Mouse (Mus musculus): Measurements from ENCODE around the gene Akap12. TPM values are rescaled to one million over a fixed set of nuclear protein-coding genes. Genes with fewer than 3 reads are reported as not detected.

Gene Akap12
- polyA plus RNA-seq (2016; fragmentation: Nextera tagmentation; extraction: Ambion mirVana) = 22.1 and 24.3 TPM in 2 replicates

GRCm38 (mm10) chr10:4266041-4266930 is at the start of gene Akap12:
Gene Akap12, plus strand, starts transcription at chr10:4266380.
- under 1% methylated on average over 54 of the region's 54 CpGs for WGBS
- H3K27me3 ChIP-seq (replicated peaks; ENCODE audit: low read depth, poor library complexity, severe bottlenecking) = peaks cover 23% of the 10 kb centered on the region

GRCm38 (mm10) chr10:4230563-4231359 is 35.4 kb upstream of the Akap12 start:
- 84% methylated on average over 17 of the region's 17 CpGs for WGBS
- Histone ChIP-seq H3K4me3 (no peak overlapping the region), H3K27me3 (replicated peaks; ENCODE audit: low read depth, poor library complexity, severe bottlenecking) (no peaks in the 10 kb centered on the region), H3K36me3 (replicated peaks) (no peaks in the 10 kb centered on the region), H3K9me3 (no peaks in the 10 kb centered on the region), H3K4me1 (no peaks in the 10 kb centered on the region), H3K27ac (replicated peaks) (no peak overlapping the region)
- no peak for DNase-seq (ENCODE audit: low spot score)

More at GRCm38 (mm10) chr10:4266041-4266930, at the start of gene Akap12:
- Histone ChIP-seq H3K4me3 (peak within 1 kb of the TSS; percentile 83), H3K27ac (replicated peaks) (peak within 1 kb of the TSS; percentile 87), H3K4me1 (peaks cover 17% of the 10 kb centered on the region), H3K9me3 (no peaks in the 10 kb centered on the region), H3K36me3 (replicated peaks) (no peaks in the 10 kb centered on the region)
- peak; percentile 69 for DNase-seq (ENCODE audit: low spot score)

- Histone ChIP-seq H3K36me3 (replicated peaks) (no peaks in the 10 kb centered on the region), H3K9me3 (no peaks in the 10 kb centered on the region), H3K4me3 (no peak overlapping the region), H3K4me1 (no peaks in the 10 kb centered on the region), H3K27ac (replicated peaks) (no peak overlapping the region), H3K27me3 (replicated peaks; ENCODE audit: low read depth, poor library complexity, severe bottlenecking) (no peaks in the 10 kb centered on the region)
- WGBS = 82% methylated on average over 9 of the region's 9 CpGs
- DNase-seq (ENCODE audit: low spot score) = no peak
These were observed 33.1 kb upstream of the Akap12 start for GRCm38 (mm10) chr10:4233102-4233501.

- no peak for DNase-seq (ENCODE audit: low spot score)
- Histone ChIP-seq H3K36me3 (replicated peaks) (no peaks in the 10 kb centered on the region), H3K27ac (replicated peaks) (no peak overlapping the region), H3K4me1 (no peaks in the 10 kb centered on the region), H3K4me3 (no peak overlapping the region), H3K9me3 (no peaks in the 10 kb centered on the region), H3K27me3 (replicated peaks; ENCODE audit: low read depth, poor library complexity, severe bottlenecking) (no peaks in the 10 kb centered on the region)
- WGBS = 74% methylated on average over 5 of the region's 5 CpGs
These were observed 26.2 kb upstream of the Akap12 start for GRCm38 (mm10) chr10:4239794-4240574.

GRCm38 (mm10) chr10:4243591-4244300 is 22.4 kb upstream of the Akap12 start:
- WGBS = 88% methylated on average over 16 of the region's 16 CpGs
- Histone ChIP-seq H3K36me3 (replicated peaks) (no peaks in the 10 kb centered on the region), H3K4me3 (no peak overlapping the region), H3K27ac (replicated peaks) (no peak overlapping the region), H3K4me1 (no peaks in the 10 kb centered on the region), H3K9me3 (no peaks in the 10 kb centered on the region), H3K27me3 (replicated peaks; ENCODE audit: low read depth, poor library complexity, severe bottlenecking) (no peaks in the 10 kb centered on the region)
- no peak for DNase-seq (ENCODE audit: low spot score)

- Histone ChIP-seq H3K4me3 (no peak overlapping the region), H3K27me3 (replicated peaks; ENCODE audit: low read depth, poor library complexity, severe bottlenecking) (no peaks in the 10 kb centered on the region), H3K4me1 (peaks cover 5% of the 10 kb centered on the region; the same call in 1 of the 2 replicates), H3K9me3 (no peaks in the 10 kb centered on the region), H3K36me3 (replicated peaks) (no peaks in the 10 kb centered on the region), H3K27ac (replicated peaks) (no peak overlapping the region)
- no peak for DNase-seq (ENCODE audit: low spot score)
- 85% methylated on average over 2 of the region's 2 CpGs for WGBS
These were observed 20.4 kb upstream of the Akap12 start for GRCm38 (mm10) chr10:4245812-4246211.

- H3K27me3 ChIP-seq (replicated peaks; ENCODE audit: low read depth, poor library complexity, severe bottlenecking) = no peaks in the 10 kb centered on the region
- WGBS = 87% methylated on average over 7 of the region's 7 CpGs
- no peak overlapping the region for H3K4me3 ChIP-seq
- no peak overlapping the region for H3K27ac ChIP-seq (replicated peaks)
- no peak for DNase-seq (ENCODE audit: low spot score)
- H3K36me3 ChIP-seq (replicated peaks) = no peaks in the 10 kb centered on the region
- H3K4me1 ChIP-seq = peaks cover 5% of the 10 kb centered on the region; the same call in 1 of the 2 replicates
- H3K9me3 ChIP-seq = no peaks in the 10 kb centered on the region
These were observed 19.8 kb upstream of the Akap12 start for GRCm38 (mm10) chr10:4246407-4246806.

GRCm38 (mm10) chr10:4249235-4249845 is 16.8 kb upstream of the Akap12 start:
- no peaks in the 10 kb centered on the region for H3K27me3 ChIP-seq (replicated peaks; ENCODE audit: low read depth, poor library complexity, severe bottlenecking)
- no peak overlapping the region for H3K4me3 ChIP-seq
- no peak overlapping the region for H3K27ac ChIP-seq (replicated peaks)
- H3K36me3 ChIP-seq (replicated peaks) = no peaks in the 10 kb centered on the region
- H3K4me1 ChIP-seq = peaks cover 5% of the 10 kb centered on the region; the same call in 1 of the 2 replicates
- peak; percentile 22 for DNase-seq (ENCODE audit: low spot score)
- no peaks in the 10 kb centered on the region for H3K9me3 ChIP-seq
- WGBS = 14% methylated on average over 4 of the region's 4 CpGs

- no peak overlapping the region for H3K27ac ChIP-seq (replicated peaks)
- H3K4me1 ChIP-seq = peaks cover 5% of the 10 kb centered on the region; the same call in 1 of the 2 replicates
- no peak for DNase-seq (ENCODE audit: low spot score)
- WGBS = 92% methylated on average over 3 of the region's 3 CpGs
- H3K9me3 ChIP-seq = no peaks in the 10 kb centered on the region
- H3K36me3 ChIP-seq (replicated peaks) = no peaks in the 10 kb centered on the region
- H3K27me3 ChIP-seq (replicated peaks; ENCODE audit: low read depth, poor library complexity, severe bottlenecking) = no peaks in the 10 kb centered on the region
- H3K4me3 ChIP-seq = no peak overlapping the region
These were observed 15.5 kb upstream of the Akap12 start for GRCm38 (mm10) chr10:4250681-4251080.

- Histone ChIP-seq H3K4me1 (peaks cover 5% of the 10 kb centered on the region; the same call in 1 of the 2 replicates), H3K4me3 (no peak overlapping the region), H3K36me3 (replicated peaks) (no peaks in the 10 kb centered on the region), H3K27me3 (replicated peaks; ENCODE audit: low read depth, poor library complexity, severe bottlenecking) (no peaks in the 10 kb centered on the region), H3K27ac (replicated peaks) (no peak overlapping the region), H3K9me3 (no peaks in the 10 kb centered on the region)
- no peak for DNase-seq (ENCODE audit: low spot score)
- 72% methylated on average over 4 of the region's 4 CpGs for WGBS
These were observed 12.6 kb upstream of the Akap12 start for GRCm38 (mm10) chr10:4253613-4254012.

GRCm38 (mm10) chr10:4254459-4254858 is 11.7 kb upstream of the Akap12 start:
- no peak for DNase-seq (ENCODE audit: low spot score)
- 44% methylated on average over 5 of the region's 5 CpGs for WGBS

More at GRCm38 (mm10) chr10:4254459-4254858, 11.7 kb upstream of the Akap12 start:
- Histone ChIP-seq H3K27ac (replicated peaks) (no peak overlapping the region), H3K9me3 (no peaks in the 10 kb centered on the region), H3K4me1 (peaks cover under 1% of the 10 kb centered on the region; the same call in 1 of the 2 replicates), H3K36me3 (replicated peaks) (no peaks in the 10 kb centered on the region), H3K27me3 (replicated peaks; ENCODE audit: low read depth, poor library complexity, severe bottlenecking) (no peaks in the 10 kb centered on the region), H3K4me3 (no peak overlapping the region)
